Mouse (Mus musculus): Measurements from ENCODE around the gene Mtmr1. TPM values are rescaled to one million over a fixed set of nuclear protein-coding genes. Genes with fewer than 3 reads are reported as not detected.

The Mtmr1 gene
- polyA plus RNA-seq (2017; shearing (Covaris generic)) = 8.4 TPM

GRCm38 (mm10) chrX:71364554-71364991, at the start of gene Mtmr1:
Gene Mtmr1, plus strand, starts transcription at chrX:71364760.

Other genes with a start within 250 kb of the Mtmr1 start
- gene Mtm1, start 154.0 kb upstream of the Mtmr1 start, polyA plus RNA-seq (2017; shearing (Covaris generic)) = 12.2 TPM
- 27.2 TPM for gene Cd99l2, start 128.1 kb downstream of the Mtmr1 start, polyA plus RNA-seq (2017; shearing (Covaris generic))
- gene Hmgb3, start 191.2 kb downstream of the Mtmr1 start, polyA plus RNA-seq (2017; shearing (Covaris generic)) = 22.1 TPM

Data from activated CD4-positive, CD25-positive, alpha-beta regulatory T cell, adult 9 weeks (primary cell).